Mouse (Mus musculus) CH12.LX (cell line): ENCODE data around the gene Tcea2. TPM values are rescaled to one million over a fixed set of nuclear protein-coding genes. Genes with fewer than 3 reads are reported as not detected.

Experiments used
- DNase-seq: peaks from one replicate; pipeline ENCODE4 v3.0.0-alpha.2; 2013; ENCODE audit errors: extremely low read depth
- H3K27ac ChIP-seq: 2 replicates; pipeline ENCODE4 v1.5.1; 2012; ENCODE audit warnings: low read depth, mild to moderate bottlenecking, control low read depth, moderate library complexity; ENCODE audit not compliant: insufficient read depth
- H3K27me3 ChIP-seq: replicated peaks from 2 replicates; pipeline ENCODE3; 2012; ENCODE audit warnings: inconsistent platforms
- H3K36me3 ChIP-seq, 2 experiments: replicated peaks in 1 of 2; 2 replicates each; pipeline versions ENCODE3 to v1.6.1; 2012; ENCODE audit warnings: inconsistent platforms in 1 of 2, low read length in 1 of 2, mild to moderate bottlenecking in 1 of 2, mixed read lengths in 1 of 2, moderate library complexity in 1 of 2; ENCODE audit not compliant: control insufficient read depth in 1 of 2, insufficient read depth in 1 of 2
- H3K4me1 ChIP-seq, 2 experiments: 2 replicates each; pipeline ENCODE4 v1.6.1; 2012; ENCODE audit warnings: inconsistent platforms in 1 of 2, moderate library complexity in 1 of 2; ENCODE audit not compliant: insufficient read depth in 2 of 2, control insufficient read depth in 1 of 2
- H3K4me2 ChIP-seq: 2 replicates; pipeline ENCODE4 v1.6.1; 2012; ENCODE audit warnings: low read depth, mild to moderate bottlenecking, control low read depth; ENCODE audit not compliant: poor library complexity, insufficient read depth, severe bottlenecking
- H3K4me3 ChIP-seq, 3 experiments: fragments of 150-350 bp in 1 of 3; sonication (generic) in 1 of 3; replicated peaks in 1 of 3; 2 replicates each; pipeline versions ENCODE3 to v1.5.1; 2011 to 2012; ENCODE audit warnings: low read depth in 2 of 3, low read length in 2 of 3, mild to moderate bottlenecking in 2 of 3, moderate library complexity in 2 of 3, control low read depth in 1 of 3, improper control_type of control experiment in 1 of 3, inconsistent platforms in 1 of 3, mixed read lengths in 1 of 3; ENCODE audit not compliant: poor library complexity in 1 of 3
- H3K79me2 ChIP-seq: replicated peaks from 2 replicates; pipeline ENCODE4 v1.6.1; 2012; ENCODE audit warnings: mild to moderate bottlenecking, moderate library complexity; ENCODE audit not compliant: control insufficient read depth, poor library complexity, insufficient read depth, severe bottlenecking; ENCODE audit errors: extremely low read depth
- H3K9ac ChIP-seq: 2 replicates; pipeline ENCODE4 v1.6.1; 2012; ENCODE audit warnings: low read depth, mild to moderate bottlenecking, control low read depth, moderate library complexity; ENCODE audit not compliant: insufficient read depth
- H3K9me3 ChIP-seq: replicated peaks from 2 replicates; pipeline ENCODE3; 2012; ENCODE audit warnings: low read length, inconsistent platforms, mixed read lengths
- BHLHE40 ChIP-seq: IDR thresholded peaks from 2 replicates; pipeline ENCODE4 v1.6.1; 2011; ENCODE audit warnings: mild to moderate bottlenecking, low read depth, low read length, improper control_type of control experiment
- CTCF ChIP-seq, 2 experiments: IDR thresholded peaks in 1 of 2; conservative IDR thresholded peaks in 1 of 2; 2 replicates each; pipeline ENCODE4 v1.5.1; 2011 to 2012; ENCODE audit warnings: low read depth in 2 of 2, low read length in 2 of 2, improper control_type of control experiment in 1 of 2, inconsistent platforms in 1 of 2, mild to moderate bottlenecking in 1 of 2, moderate library complexity in 1 of 2
- KAT2A ChIP-seq: IDR thresholded peaks from 2 replicates; pipeline ENCODE4 v1.6.1; 2012; ENCODE audit warnings: low read length, improper control_type of control experiment, inconsistent platforms; ENCODE audit not compliant: insufficient replicate concordance
- MAFK ChIP-seq: IDR thresholded peaks from 2 replicates; pipeline ENCODE4 v1.6.1; 2011; ENCODE audit warnings: low read length, improper control_type of control experiment; ENCODE audit not compliant: insufficient replicate concordance
- MAX ChIP-seq: IDR thresholded peaks from 2 replicates; pipeline ENCODE4 v1.6.1; 2011; ENCODE audit warnings: low read length, improper control_type of control experiment
- MAZ ChIP-seq: IDR thresholded peaks from 2 replicates; pipeline ENCODE4 v1.6.1; 2012; ENCODE audit warnings: low read depth, mild to moderate bottlenecking, inconsistent platforms, low read length, improper control_type of control experiment, moderate library complexity
- MEF2A ChIP-seq: IDR thresholded peaks from 2 replicates; pipeline ENCODE4 v1.6.1; 2014; ENCODE audit warnings: low read depth, mild to moderate bottlenecking, inconsistent platforms, low read length, improper control_type of control experiment, borderline replicate concordance
- MYC ChIP-seq: IDR thresholded peaks from 2 replicates; pipeline ENCODE4 v1.6.1; 2011; ENCODE audit warnings: low read depth, mild to moderate bottlenecking, improper control_type of control experiment, low read length
- NELFE ChIP-seq: IDR thresholded peaks from 2 replicates; pipeline ENCODE4 v1.6.1; 2011; ENCODE audit warnings: low read depth, low read length, improper control_type of control experiment
- NRF1 ChIP-seq: IDR thresholded peaks from 2 replicates; pipeline ENCODE4 v1.6.1; 2014; ENCODE audit warnings: low read depth, mild to moderate bottlenecking, inconsistent platforms, low read length, improper control_type of control experiment, moderate library complexity
- PAX5 ChIP-seq: IDR thresholded peaks from 2 replicates; pipeline ENCODE4 v1.6.1; 2012; ENCODE audit warnings: low read length, inconsistent platforms, mixed read lengths
- POLR2AphosphoS2 ChIP-seq: IDR thresholded peaks from 2 replicates; pipeline ENCODE4 v1.6.1; 2011; ENCODE audit warnings: low read depth, low read length, improper control_type of control experiment
- RAD21 ChIP-seq: IDR thresholded peaks from 2 replicates; pipeline ENCODE4 v1.6.1; 2011; ENCODE audit warnings: low read depth, mild to moderate bottlenecking, low read length, improper control_type of control experiment, moderate library complexity
- SMC3 ChIP-seq: IDR thresholded peaks from 2 replicates; pipeline ENCODE4 v1.6.1; 2011; ENCODE audit warnings: low read depth, low read length, improper control_type of control experiment
- TCF12 ChIP-seq: IDR thresholded peaks from 2 replicates; pipeline ENCODE4 v1.6.1; 2014; ENCODE audit warnings: low read depth, mild to moderate bottlenecking, inconsistent platforms, low read length, improper control_type of control experiment
- ZC3H11A ChIP-seq: IDR thresholded peaks from 2 replicates; pipeline ENCODE4 v1.6.1; 2012; ENCODE audit warnings: low read depth, mild to moderate bottlenecking, inconsistent platforms, low read length, improper control_type of control experiment
- ZKSCAN1 ChIP-seq: IDR thresholded peaks from 2 replicates; pipeline ENCODE4 v1.6.1; 2012; ENCODE audit warnings: low read depth, inconsistent platforms, low read length, improper control_type of control experiment, borderline replicate concordance
- dilution Hi-C: fragments of 300-500 bp; cut with MboI; formaldehyde crosslinking; loops from 2 replicates; pipeline ENCODE4 v1.14.3; 2020; ENCODE audit warnings: low sequenced_read_pairs; ENCODE audit not compliant: extremely low pct_unique_long_range_greater_than_20kb, extremely low pct_ligation_motif_present
- in situ Hi-C: fragments of 300-500 bp; cut with MboI; formaldehyde crosslinking; loops from 3 replicates; pipeline ENCODE4 v1.14.3; 2019; ENCODE audit warnings: low sequenced_read_pairs, low pct_ligation_motif_present, low pct_unique_long_range_greater_than_20kb, mixed read lengths
- polyA plus RNA-seq: library from polyadenylated mRNA; unstranded; fragments of >175 nt; gene quantifications from 2 replicates; pipeline ENCODE4 v1.2.1, GENCODE M21; 2012; ENCODE audit warnings: low read depth; ENCODE audit not compliant: insufficient read length
- total RNA-seq, 2 experiments: library from RNA; depleted of rRNA; stranded (reverse); fragments of 300-350 nt in 1 of 2; fragments of >200 nt in 1 of 2; gene quantifications; 2 replicates each; pipeline ENCODE4 v1.2.3; 2012 to 2014

Tcea2 gene
- total and polyA plus RNA-seq, 3 experiments, result 8.8 to 14.4 (median 9.2) TPM

DNA sequence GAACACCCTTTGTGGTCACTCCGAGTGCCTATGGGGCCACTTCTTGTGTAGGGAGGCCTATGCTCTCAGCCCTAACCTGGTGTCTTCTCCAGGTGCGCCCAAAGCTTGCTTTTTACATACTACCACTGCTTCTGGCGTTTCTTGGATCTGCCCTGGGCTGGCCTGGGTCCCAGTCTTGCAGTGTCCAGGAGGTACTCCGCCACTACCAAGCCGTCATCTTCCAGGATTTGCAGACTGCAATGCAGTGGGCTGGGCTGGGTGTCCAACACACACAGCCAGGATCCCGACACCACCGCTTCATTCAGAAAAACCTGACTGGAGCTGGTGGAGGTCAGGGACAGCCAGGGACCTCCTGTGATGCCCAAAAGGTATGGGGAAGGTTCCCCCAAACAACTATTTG, 21.6 kb upstream of the Tcea2 start:
- in situ Hi-C loops, result no loop called here
- Histone ChIP-seq H3K9me3 (no peaks in the 10 kb centered on the region), H3K27ac (no peak overlapping the region), H3K79me2 (no peaks in the 10 kb centered on the region), H3K36me3 (peaks cover 28 to 56% of the 10 kb centered on the region in 2 experiments), H3K4me3 (no peak overlapping the region), H3K9ac (no peak overlapping the region), H3K4me2 (no peak overlapping the region), H3K27me3 (no peaks in the 10 kb centered on the region), H3K4me1 (peaks cover 6 to 21% of the 10 kb centered on the region in 2 experiments; a peak in 3 of 4 replicates)
- DNase-seq, result no peak
- TF ChIP-seq MYC, result no peak
- TF ChIP-seq MAX, result no peak
- dilution Hi-C loops, result no loop called here

DNA sequence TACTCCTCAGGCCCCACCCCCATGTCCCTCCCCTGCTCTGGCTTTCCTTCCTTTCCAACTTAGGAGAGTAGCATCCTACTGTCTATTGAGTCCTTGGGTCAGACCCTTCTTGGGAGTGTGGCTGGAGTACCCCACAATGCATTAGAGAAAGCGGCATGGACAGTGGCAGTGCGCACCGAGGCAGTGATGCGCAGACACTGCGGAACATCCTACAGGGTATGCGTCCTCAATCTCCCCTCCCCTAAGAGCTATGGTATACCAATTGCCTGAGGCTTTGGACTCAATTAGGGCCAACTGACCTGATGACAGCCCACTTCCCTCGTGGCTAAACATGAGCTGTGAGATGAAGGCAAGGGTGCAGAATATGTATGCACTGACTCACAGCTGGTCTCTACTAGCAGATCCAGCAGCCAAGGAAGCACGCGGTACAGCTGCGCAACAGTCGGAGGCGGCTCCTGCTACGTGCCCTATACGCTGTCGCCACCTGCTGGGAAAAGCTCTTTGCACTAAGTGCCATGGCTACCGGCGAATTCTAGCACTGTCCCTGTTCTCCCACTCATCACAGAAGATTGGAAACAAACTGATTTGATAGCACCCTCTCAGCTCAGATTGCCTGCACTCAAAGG, 21.1 kb upstream of the Tcea2 start:
- Histone ChIP-seq H3K4me1 (peaks cover 6 to 27% of the 10 kb centered on the region in 2 experiments; a peak in 3 of 4 replicates), H3K9me3 (no peaks in the 10 kb centered on the region), H3K9ac (no peak overlapping the region), H3K79me2 (no peaks in the 10 kb centered on the region), H3K4me2 (no peak overlapping the region), H3K36me3 (peaks cover 23 to 51% of the 10 kb centered on the region in 2 experiments), H3K4me3 (no peak overlapping the region), H3K27ac (no peak overlapping the region), H3K27me3 (no peaks in the 10 kb centered on the region)
- dilution Hi-C loops, result no loop called here
- DNase-seq, result peak; percentile 15
- in situ Hi-C loops, result no loop called here
- no peak for TF ChIP-seq MEF2A
- no peak for TF ChIP-seq MAFK
- TF ChIP-seq ZKSCAN1, result no peak
- TF ChIP-seq RAD21, result no peak; the same call in 1 of the 2 replicates
- TF ChIP-seq NRF1, result no peak
- no peak for TF ChIP-seq KAT2A
- no peak for TF ChIP-seq POLR2AphosphoS2
- no peak for TF ChIP-seq MYC

DNA sequence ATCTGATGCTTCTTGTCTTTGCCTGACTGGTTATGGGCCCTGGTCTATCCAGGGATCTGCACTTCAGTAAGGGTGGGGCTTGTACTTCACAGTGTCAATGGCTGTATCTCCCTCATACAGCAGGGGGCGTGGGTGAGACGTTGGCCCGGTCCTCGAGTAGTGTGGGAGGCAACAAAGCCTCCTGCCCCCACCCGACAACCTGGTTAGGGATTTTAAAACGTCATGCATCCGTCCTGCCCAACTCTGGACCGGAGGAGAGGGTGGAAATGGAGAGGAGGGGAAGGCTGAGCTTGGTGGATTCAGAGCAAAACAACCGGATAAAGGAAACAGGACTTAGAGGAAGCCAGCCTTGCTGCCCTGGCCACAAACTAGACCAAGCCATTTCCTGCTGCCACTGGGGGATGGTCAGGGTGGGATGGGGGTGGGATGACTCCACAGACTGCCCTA, 20.5 kb upstream of the Tcea2 start:
- no peak overlapping the region for H3K9ac ChIP-seq
- no peaks in the 10 kb centered on the region for H3K27me3 ChIP-seq
- H3K79me2 ChIP-seq, result no peaks in the 10 kb centered on the region
- TF ChIP-seq NELFE (peak; percentile 30; the same call in 1 of the 2 replicates), ZC3H11A (0 out of 2 replicates have a peak, but pooled peaks have one; percentile 20), PAX5 (no peak), BHLHE40 (no peak), NRF1 (0 out of 2 replicates have a peak, but pooled peaks have one; percentile 15), SMC3 (peak; percentile 91), TCF12 (peak; percentile 43; the same call in 1 of the 2 replicates), RAD21 (peak; percentile 61), CTCF (conservative IDR thresholded peaks at IDR 0.05 in 1 of 2, IDR thresholded peaks at IDR 0.05 in 1 of 2; ENCODE audit: low read depth in 2 of 2, low read length in 2 of 2) (peak; percentile 45 to 81), MAZ (peak; percentile 50; the same call in 1 of the 2 replicates)
- H3K36me3 ChIP-seq, result peaks cover 22 to 47% of the 10 kb centered on the region in 2 experiments
- H3K4me3 ChIP-seq, result no peak overlapping the region
- H3K9me3 ChIP-seq, result no peaks in the 10 kb centered on the region
- dilution Hi-C loops, result no loop called here
- peak; percentile 68 for DNase-seq
- no peak overlapping the region for H3K27ac ChIP-seq
- in situ Hi-C loops, result no loop called here
- H3K4me2 ChIP-seq, result no peak overlapping the region
- H3K4me1 ChIP-seq, result peaks cover 6 to 28% of the 10 kb centered on the region in 2 experiments; a peak in 3 of 4 replicates
